ENCODE assay signal across 13 mouse cellular contexts in the genomic region with DNA sequence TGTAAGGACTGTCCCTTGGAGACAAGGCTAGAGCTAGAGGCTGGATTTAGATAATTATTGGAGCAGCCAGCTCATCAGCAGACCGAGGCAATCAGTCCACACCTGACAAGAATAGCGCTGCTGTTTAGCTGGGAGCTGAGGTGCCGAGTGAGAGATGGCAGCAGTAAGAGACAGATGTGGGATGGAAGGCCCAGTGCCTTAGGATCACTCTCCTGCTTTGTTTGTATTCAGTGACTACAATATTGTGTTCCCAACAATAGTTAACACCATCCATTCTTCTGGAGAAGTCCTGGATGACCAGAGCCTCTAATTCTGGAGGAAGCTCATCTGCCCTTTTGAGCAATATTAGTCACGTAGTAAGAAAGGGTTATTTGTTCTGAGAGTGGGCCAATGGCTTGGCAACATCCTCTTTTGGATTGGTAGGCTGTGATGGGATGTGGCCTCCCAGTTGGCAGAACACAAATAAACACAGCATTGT. TPM values are rescaled to one million over a fixed set of nuclear protein-coding genes. Genes with fewer than 3 reads are reported as not detected.
DNase-seq lines count a peak whose midpoint lies in the region; ATAC-seq and TF ChIP-seq lines count a peak whose summit lies in the region.
"Had no signal": no experiment of that assay in that cellular context is flagged by ENCODE, and none has a peak within 500 bp of the region (broad histone marks: within the 10 kb centered on the region; RNA-seq: fewer than 3 reads in every experiment).

No protein-coding gene starts in this region.

- H3K4me1 ChIP-seq in heart, embryonic 13.5 days: peaks cover 52% of the 10 kb centered on the region
- no peaks in the 10 kb centered on the region; the same call in 1 of the 2 replicates for H3K4me1 ChIP-seq in lung, postnatal 0 days (ENCODE audit: insufficient read depth, low read depth, low read length)
- H3K4me1 ChIP-seq in kidney, adult 2 months (ENCODE audit: control insufficient read depth, insufficient read depth, low read length): no peaks in the 10 kb centered on the region
- H3K4me1 ChIP-seq in intestine, postnatal 0 days (replicated peaks; ENCODE audit: control insufficient read depth, insufficient read depth, low read length): no peaks in the 10 kb centered on the region
- H3K4me1 ChIP-seq: liver, embryonic 15.5 days had no signal

- H3K27ac ChIP-seq in heart, embryonic 13.5 days (replicated peaks): peak overlapping the region; percentile 71
- peak overlapping the region; percentile 63; the same call in 1 of the 2 replicates for H3K27ac ChIP-seq in lung, postnatal 0 days (ENCODE audit: low read length)
- no peak overlapping the region for H3K27ac ChIP-seq in kidney, adult 2 months (ENCODE audit: insufficient read depth, low read depth, low read length)
- no peak overlapping the region for H3K27ac ChIP-seq in intestine, postnatal 0 days (ENCODE audit: low read depth, low read length)
- H3K27ac ChIP-seq: liver, embryonic 15.5 days had no signal

- 34% methylated on average over 4 of the region's 4 CpGs for WGBS in heart, embryonic 13.5 days
- WGBS in lung, postnatal 0 days: 35% methylated on average over 4 of the region's 4 CpGs
- 79% methylated on average over 4 of the region's 4 CpGs for WGBS in kidney, adult 2 months
- WGBS in intestine, postnatal 0 days: 70% methylated on average over 4 of the region's 4 CpGs

- no peaks in the 10 kb centered on the region for H3K27me3 ChIP-seq in heart, embryonic 13.5 days (replicated peaks)
- H3K27me3 ChIP-seq in lung, postnatal 0 days (replicated peaks; ENCODE audit: insufficient read depth, low read length): no peaks in the 10 kb centered on the region
- H3K27me3 ChIP-seq in kidney, adult 2 months (replicated peaks; ENCODE audit: control insufficient read depth, insufficient read depth, low read length): no peaks in the 10 kb centered on the region
- H3K27me3 ChIP-seq in intestine, postnatal 0 days (replicated peaks; ENCODE audit: control insufficient read depth, insufficient read depth, low read length): no peaks in the 10 kb centered on the region
- H3K27me3 ChIP-seq: CH12.LX had no signal

- no peak overlapping the region for H3K4me2 ChIP-seq in heart, embryonic 13.5 days
- H3K4me2 ChIP-seq in lung, postnatal 0 days (replicated peaks; ENCODE audit: low read depth, low read length): 0 out of 2 replicates have a peak overlapping the region, but pooled peaks have one; percentile 25
- H3K4me2 ChIP-seq in intestine, postnatal 0 days (replicated peaks; ENCODE audit: low read depth): no peak overlapping the region
- H3K4me2 ChIP-seq: liver, embryonic 15.5 days had no signal

- no peak overlapping the region for H3K4me3 ChIP-seq in heart, embryonic 13.5 days
- no peak overlapping the region for H3K4me3 ChIP-seq in lung, postnatal 0 days (ENCODE audit: low read depth, low read length)
- no peak overlapping the region for H3K4me3 ChIP-seq in kidney, adult 2 months (ENCODE audit: insufficient read depth, low read depth, low read length)
- H3K4me3 ChIP-seq in intestine, postnatal 0 days (ENCODE audit: low read depth, low read length): no peak overlapping the region
- H3K4me3 ChIP-seq: liver, embryonic 15.5 days had no signal

- H3K36me3 ChIP-seq in heart, embryonic 13.5 days: no peaks in the 10 kb centered on the region
- no peaks in the 10 kb centered on the region for H3K36me3 ChIP-seq in lung, postnatal 0 days (ENCODE audit: insufficient read depth, low read length)
- no peaks in the 10 kb centered on the region for H3K36me3 ChIP-seq in kidney, adult 2 months (ENCODE audit: control insufficient read depth, insufficient read depth, low read length)
- H3K36me3 ChIP-seq in intestine, postnatal 0 days (ENCODE audit: control insufficient read depth, insufficient read depth): no peaks in the 10 kb centered on the region
- H3K36me3 ChIP-seq: liver, embryonic 15.5 days had no signal

- H3K9me3 ChIP-seq in heart, embryonic 13.5 days: no peaks in the 10 kb centered on the region
- no peaks in the 10 kb centered on the region for H3K9me3 ChIP-seq in lung, postnatal 0 days (ENCODE audit: low read length)
- no peaks in the 10 kb centered on the region for H3K9me3 ChIP-seq in intestine, postnatal 0 days (ENCODE audit: control insufficient read depth)
- H3K9me3 ChIP-seq: liver, embryonic 15.5 days had no signal

- no peak overlapping the region for H3K9ac ChIP-seq in heart, embryonic 13.5 days
- H3K9ac ChIP-seq in lung, postnatal 0 days (replicated peaks; ENCODE audit: low read depth): no peak overlapping the region
- no peak overlapping the region for H3K9ac ChIP-seq in intestine, postnatal 0 days (ENCODE audit: low read depth, low read length)
- H3K9ac ChIP-seq: liver, embryonic 15.5 days had no signal

- no peak for TF ChIP-seq CTCF in lung, postnatal 0 days (IDR thresholded peaks at IDR 0.05)
- TF ChIP-seq CTCF in kidney, adult 2 months (conservative IDR thresholded peaks at IDR 0.05; ENCODE audit: insufficient read depth, insufficient read length, low read depth, low read length): no peak
- no peak for TF ChIP-seq CTCF in intestine, postnatal 0 days (IDR thresholded peaks at IDR 0.05; ENCODE audit: low read depth)

- peak; percentile 63 for TF ChIP-seq EP300 in lung, postnatal 0 days (IDR thresholded peaks at IDR 0.05)

- no peak for TF ChIP-seq POLR2A in kidney, adult 2 months (IDR thresholded peaks at IDR 0.05; ENCODE audit: low read depth, low read length)

- intact Hi-C loops in gastrocnemius, postnatal 14 days (cut with DNase I; ENCODE audit: low total_unique reads): no loop called here

- peak; percentile 39 for DNase-seq in gastrocnemius, postnatal 14 days
- DNase-seq in gastrocnemius, postnatal 4 days (ENCODE audit: low spot score in 2 of 2): no peak
- DNase-seq in adipocyte (ENCODE audit: low spot score): peak; percentile 95
- peak; percentile 88 for DNase-seq in lung, postnatal 0 days (ENCODE audit: low spot score)
- DNase-seq in kidney, adult 2 months: no peak
- DNase-seq: kidney, adult 9 months had no signal

- ATAC-seq in heart, embryonic 13.5 days (ENCODE audit: extremely low read depth, insufficient number of reproducible peaks, low FRiP score, low TSS enrichment): no peak
- peak; percentile 91 for ATAC-seq in lung, postnatal 0 days
- no peak for ATAC-seq in megakaryocyte-erythroid progenitor cell, adult 5-6 weeks (replicated peaks; ENCODE audit: low FRiP score, low TSS enrichment, poor library complexity, severe bottlenecking)
- no peak for ATAC-seq in intestine, postnatal 0 days
- ATAC-seq: forebrain, embryonic 14.5 days had no signal

RNA-seq across cellular contexts. Expression of gene Fgf7, which starts 5.0 kb away (rescaled TPM):
- total RNA-seq in gastrocnemius, postnatal 14 days (2021): 1 to 10 TPM; 2.7 to 4.4 TPM
- 10 to 100 TPM; 18.0 to 20.8 TPM for total RNA-seq in gastrocnemius, postnatal 4 days (2021)
- polyA plus RNA-seq in heart, embryonic 13.5 days (2015; fragmentation: Nextera tagmentation; extraction: Ambion mirVana): 0.60 and 0.76 TPM in 2 replicates
- polyA plus RNA-seq in lung, postnatal 0 days (2015; fragmentation: Nextera tagmentation; extraction: Ambion mirVana): 10.6 and 11.2 TPM in 2 replicates
- total RNA-seq in megakaryocyte-erythroid progenitor cell, adult 5-6 weeks (2014; fragmentation: Nextera tagmentation): not detected in 2 replicates
- not detected in 2 replicates for total RNA-seq in megakaryocyte-erythroid progenitor cell, adult 5-6 weeks (2017)
- 0.37 and 0.47 TPM in 2 replicates for polyA plus RNA-seq in kidney, adult 2 months (2012; rRNA removed)
- 0.95 TPM in 2 replicates for polyA plus RNA-seq in intestine, postnatal 0 days (2015; fragmentation: Nextera tagmentation; extraction: Ambion mirVana)
- total RNA-seq: CH12.LX; monocyte, adult 5-6 weeks had no signal

Comparison
In these comparisons a context has a peak if more than half of its experiments do, and no peak if none do; other contexts are left out.
1. DNase-seq: peak in gastrocnemius, postnatal 14 days (single experiment), adipocyte (single experiment) and lung, postnatal 0 days (single experiment); none in gastrocnemius, postnatal 4 days (0 of 2) and kidney, adult 2 months (single experiment).
2. H3K27ac ChIP-seq: peak in heart, embryonic 13.5 days (single experiment) and lung, postnatal 0 days (single experiment); none in kidney, adult 2 months (single experiment) and intestine, postnatal 0 days (single experiment).